Comparison of ENCODE assay signal across 29 mouse cellular contexts in the genomic region with DNA sequence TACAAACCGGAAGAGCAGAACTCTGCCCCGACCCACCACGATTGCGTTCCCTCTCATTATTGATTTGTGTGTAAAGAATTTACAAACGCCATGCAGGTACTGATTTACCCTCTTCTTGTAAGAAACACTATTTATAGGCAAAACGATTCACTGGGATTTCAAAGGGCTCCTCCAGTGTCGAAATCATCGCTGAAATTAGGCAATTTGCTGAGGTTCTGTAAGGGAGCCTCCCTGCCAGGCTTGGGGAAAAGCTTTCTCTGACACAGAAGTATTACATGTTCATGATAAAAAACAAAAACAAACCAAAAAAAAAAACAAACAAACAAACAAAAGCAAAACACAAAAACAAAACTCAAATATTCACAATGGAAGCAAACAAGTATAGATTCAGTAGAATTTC. TPM values are rescaled to one million over a fixed set of nuclear protein-coding genes. Genes with fewer than 3 reads are reported as not detected.
DNase-seq lines count a peak whose midpoint lies in the region; ATAC-seq and TF ChIP-seq lines count a peak whose summit lies in the region.
"Had no signal": no experiment of that assay in that cellular context is flagged by ENCODE, and none has a peak within 500 bp of the region (broad histone marks: within the 10 kb centered on the region; RNA-seq: fewer than 3 reads in every experiment).

No protein-coding gene starts in this region.

- no peak overlapping the region for H3K9ac ChIP-seq in liver, embryonic 14.5 days (replicated peaks)
- no peak overlapping the region for H3K9ac ChIP-seq in midbrain, embryonic 11.5 days (ENCODE audit: low read length)
- H3K9ac ChIP-seq in midbrain, embryonic 13.5 days (replicated peaks), result no peak overlapping the region
- no peak overlapping the region for H3K9ac ChIP-seq in heart, embryonic 11.5 days (ENCODE audit: low read depth, low read length)
- H3K9ac ChIP-seq: embryonic facial prominence, embryonic 12.5 days; heart, embryonic 13.5 days; hindbrain, embryonic 14.5 days; limb, embryonic 15.5 days; lung, embryonic 15.5 days; midbrain, embryonic 12.5 days; neural tube, embryonic 13.5 days; stomach, embryonic 15.5 days had no signal

- no peak overlapping the region for H3K27ac ChIP-seq in liver, embryonic 14.5 days
- no peak overlapping the region for H3K27ac ChIP-seq in midbrain, embryonic 11.5 days (ENCODE audit: low read depth, low read length)
- no peak overlapping the region for H3K27ac ChIP-seq in midbrain, embryonic 13.5 days
- H3K27ac ChIP-seq in heart, embryonic 11.5 days (ENCODE audit: low read depth, low read length), result no peak overlapping the region
- H3K27ac ChIP-seq: embryonic facial prominence, embryonic 12.5 days; forebrain, embryonic 10.5 days; gastrocnemius, adult 2 months; heart, adult 2 months; heart, embryonic 13.5 days; hindbrain, embryonic 14.5 days; limb, embryonic 10.5 days; limb, embryonic 15.5 days; lung, embryonic 15.5 days; midbrain, embryonic 12.5 days; neural tube, embryonic 13.5 days; stomach, embryonic 15.5 days had no signal

- no peaks in the 10 kb centered on the region for H3K27me3 ChIP-seq in liver, embryonic 14.5 days (ENCODE audit: control insufficient read depth, insufficient read depth, low read length)
- H3K27me3 ChIP-seq in midbrain, embryonic 11.5 days (ENCODE audit: control insufficient read depth, insufficient read depth, low read length), result no peaks in the 10 kb centered on the region
- no peaks in the 10 kb centered on the region for H3K27me3 ChIP-seq in midbrain, embryonic 13.5 days
- H3K27me3 ChIP-seq in heart, embryonic 11.5 days (ENCODE audit: control insufficient read depth, insufficient read depth, low read length), result no peaks in the 10 kb centered on the region
- H3K27me3 ChIP-seq: embryonic facial prominence, embryonic 12.5 days; heart, embryonic 13.5 days; limb, embryonic 15.5 days; lung, embryonic 15.5 days; midbrain, embryonic 12.5 days; neural tube, embryonic 13.5 days; Patski; stomach, embryonic 15.5 days had no signal

- 0 out of 2 replicates have a peak overlapping the region, but pooled peaks have one; percentile 4 for H3K4me2 ChIP-seq in liver, embryonic 14.5 days (ENCODE audit: low read depth)
- no peak overlapping the region for H3K4me2 ChIP-seq in midbrain, embryonic 11.5 days
- no peak overlapping the region for H3K4me2 ChIP-seq in midbrain, embryonic 13.5 days (replicated peaks)
- no peak overlapping the region for H3K4me2 ChIP-seq in heart, embryonic 11.5 days
- H3K4me2 ChIP-seq: embryonic facial prominence, embryonic 12.5 days; heart, embryonic 13.5 days; hindbrain, embryonic 14.5 days; limb, embryonic 15.5 days; lung, embryonic 15.5 days; midbrain, embryonic 12.5 days; neural tube, embryonic 13.5 days; stomach, embryonic 15.5 days had no signal

- 64% methylated on average over 8 of the region's 8 CpGs for WGBS in liver, embryonic 14.5 days (ENCODE audit: insufficient replicate concordance)
- WGBS in midbrain, embryonic 11.5 days, result 87% methylated on average over 8 of the region's 8 CpGs
- 85% methylated on average over 8 of the region's 8 CpGs for WGBS in midbrain, embryonic 13.5 days
- WGBS in heart, embryonic 11.5 days (ENCODE audit: insufficient replicate concordance), result 83% methylated on average over 8 of the region's 8 CpGs

- H3K9me3 ChIP-seq in liver, embryonic 14.5 days (ENCODE audit: control insufficient read depth, low read length), result no peaks in the 10 kb centered on the region
- no peaks in the 10 kb centered on the region for H3K9me3 ChIP-seq in midbrain, embryonic 11.5 days (ENCODE audit: control insufficient read depth, low read length)
- no peaks in the 10 kb centered on the region for H3K9me3 ChIP-seq in midbrain, embryonic 13.5 days
- H3K9me3 ChIP-seq in heart, embryonic 11.5 days (replicated peaks; ENCODE audit: control insufficient read depth, low read length), result no peaks in the 10 kb centered on the region
- H3K9me3 ChIP-seq: embryonic facial prominence, embryonic 12.5 days; forebrain, embryonic 10.5 days; G1E; heart, embryonic 13.5 days; limb, embryonic 10.5 days; limb, embryonic 15.5 days; lung, embryonic 15.5 days; midbrain, embryonic 12.5 days; neural tube, embryonic 13.5 days; stomach, embryonic 15.5 days had no signal

- no peaks in the 10 kb centered on the region for H3K36me3 ChIP-seq in liver, embryonic 14.5 days (replicated peaks; ENCODE audit: control insufficient read depth, insufficient read depth, low read depth)
- H3K36me3 ChIP-seq in midbrain, embryonic 11.5 days (ENCODE audit: control insufficient read depth, insufficient read depth, low read length), result no peaks in the 10 kb centered on the region
- no peaks in the 10 kb centered on the region for H3K36me3 ChIP-seq in midbrain, embryonic 13.5 days
- H3K36me3 ChIP-seq in heart, embryonic 11.5 days (ENCODE audit: control insufficient read depth, insufficient read depth, low read length), result no peaks in the 10 kb centered on the region
- H3K36me3 ChIP-seq: embryonic facial prominence, embryonic 12.5 days; forebrain, embryonic 10.5 days; heart, embryonic 13.5 days; limb, embryonic 10.5 days; limb, embryonic 15.5 days; lung, embryonic 15.5 days; midbrain, embryonic 12.5 days; neural tube, embryonic 13.5 days; stomach, embryonic 15.5 days had no signal

- no peak for ATAC-seq in liver, embryonic 14.5 days (ENCODE audit: insufficient read depth)
- no peak for ATAC-seq in midbrain, embryonic 11.5 days (ENCODE audit: low FRiP score)
- no peak for ATAC-seq in midbrain, embryonic 13.5 days
- ATAC-seq in heart, embryonic 11.5 days (replicated peaks; ENCODE audit: insufficient number of reproducible peaks, low FRiP score, low TSS enrichment), result no peak
- ATAC-seq: forebrain, embryonic 16.5 days; Patski had no signal

- H3K4me1 ChIP-seq in liver, embryonic 14.5 days (replicated peaks; ENCODE audit: control insufficient read depth in 2 of 2, insufficient read depth in 2 of 2, low read length in 1 of 2), result no peaks in the 10 kb centered on the region
- no peaks in the 10 kb centered on the region for H3K4me1 ChIP-seq in midbrain, embryonic 11.5 days (ENCODE audit: control insufficient read depth, insufficient read depth, low read length)
- H3K4me1 ChIP-seq in midbrain, embryonic 13.5 days (replicated peaks), result no peaks in the 10 kb centered on the region
- H3K4me1 ChIP-seq in heart, embryonic 11.5 days (ENCODE audit: control insufficient read depth, insufficient read depth, low read length), result no peaks in the 10 kb centered on the region
- H3K4me1 ChIP-seq: embryonic facial prominence, embryonic 12.5 days; forebrain, embryonic 10.5 days; heart, embryonic 13.5 days; limb, embryonic 10.5 days; limb, embryonic 15.5 days; lung, embryonic 15.5 days; midbrain, embryonic 12.5 days; neural tube, embryonic 13.5 days; stomach, embryonic 15.5 days had no signal

- peak; percentile 35 for DNase-seq in adrenal gland, adult 2 months
- DNase-seq in adrenal gland, postnatal 25 days, result no peak
- no peak for DNase-seq in liver, embryonic 14.5 days (ENCODE audit: low read depth in 3 of 3, low spot score in 3 of 3)
- DNase-seq in liver, result no peak
- peak; percentile 72 for DNase-seq in midbrain, embryonic 11.5 days (ENCODE audit: low spot score, missing footprints)
- no peak for DNase-seq in cerebellum, adult 11 months
- DNase-seq: embryo, embryonic 11 days; gastrocnemius, adult 2 months; gastrocnemius, postnatal 36 days; heart, postnatal 10 days; kidney, adult 11 months; kidney, postnatal 14 days; layer of hippocampus, adult 9-11 months had no signal

- no peak overlapping the region for H3K4me3 ChIP-seq in liver, embryonic 14.5 days (ENCODE audit: insufficient read depth in 1 of 2, low read depth in 2 of 2, low read length in 2 of 2)
- no peak overlapping the region for H3K4me3 ChIP-seq in midbrain, embryonic 11.5 days (ENCODE audit: low read depth, low read length)
- no peak overlapping the region for H3K4me3 ChIP-seq in midbrain, embryonic 13.5 days (replicated peaks)
- no peak overlapping the region for H3K4me3 ChIP-seq in heart, embryonic 11.5 days (ENCODE audit: low read depth, low read length)
- H3K4me3 ChIP-seq: embryonic facial prominence, embryonic 12.5 days; forebrain, embryonic 10.5 days; gastrocnemius, adult 2 months; heart, adult 2 months; heart, embryonic 13.5 days; limb, embryonic 10.5 days; limb, embryonic 15.5 days; lung, embryonic 15.5 days; midbrain, embryonic 12.5 days; neural tube, embryonic 13.5 days; stomach, embryonic 15.5 days had no signal

- TF ChIP-seq CTCF in liver, embryonic 14.5 days (IDR thresholded peaks at IDR 0.05; ENCODE audit: low read depth), result no peak

- TF ChIP-seq EP300 in liver, embryonic 14.5 days (IDR thresholded peaks at IDR 0.05; ENCODE audit: low read depth), result no peak

RNA-seq across cellular contexts. Expression of a gene that starts 19.5 kb away (rescaled TPM):
- 1 to 10 TPM; 1.1 TPM for total RNA-seq in adrenal gland, adult 2 months (2021)
- polyA plus RNA-seq in adrenal gland, adult 2 months (2012; rRNA removed), result 0.19 and 0.33 TPM in 2 replicates
- 0.46 and 0.52 TPM in 2 replicates for total RNA-seq in adrenal gland, postnatal 25 days (2021)
- polyA plus RNA-seq in liver, embryonic 14.5 days (2012; rRNA removed), result 0.22 and 0.25 TPM in 2 replicates
- 0.16 and 0.20 TPM in 2 replicates for polyA plus RNA-seq in liver, embryonic 14.5 days (2014; fragmentation: Nextera tagmentation; extraction: Ambion mirVana)
- polyA plus RNA-seq in midbrain, embryonic 11.5 days (2014; fragmentation: Nextera tagmentation; extraction: Ambion mirVana), result 0.20 and 0.46 TPM in 2 replicates
- 1.0 and 1.4 TPM in 2 replicates for polyA plus RNA-seq in midbrain, embryonic 13.5 days (2015; fragmentation: Nextera tagmentation; extraction: Ambion mirVana)
- polyA plus RNA-seq in heart, embryonic 11.5 days (2014; fragmentation: Nextera tagmentation; extraction: Ambion mirVana), result 1.0 and 1.3 TPM in 2 replicates

Comparison
In these comparisons a context has a peak if more than half of its experiments do, and no peak if none do; other contexts are left out.
1. DNase-seq: peak in adrenal gland, adult 2 months (single experiment) and midbrain, embryonic 11.5 days (single experiment); none in adrenal gland, postnatal 25 days (single experiment), liver, embryonic 14.5 days (0 of 3), liver (single experiment) and cerebellum, adult 11 months (single experiment).